Mouse (Mus musculus) heart, adult 2 months (tissue): ENCODE measurements around the gene Ppp1r11.

Experiments
- CTCF ChIP-seq: fragments of 200-600 bp; IDR thresholded peaks from 2 replicates; pipeline ENCODE4 v1.8.1; 2022; ENCODE audit warnings: antibody characterized with exemption, mild to moderate bottlenecking, moderate library complexity
- EP300 ChIP-seq: fragments of 200-500 bp; IDR thresholded peaks from 2 replicates; pipeline ENCODE4 v1.6.1; 2011; ENCODE audit warnings: low read depth, low read length, control low read depth; ENCODE audit not compliant: insufficient read depth
- POLR2A ChIP-seq: fragments of 200-500 bp; IDR thresholded peaks from 2 replicates; pipeline ENCODE4 v1.6.1; 2011; ENCODE audit warnings: mild to moderate bottlenecking, low read depth, low read length, control low read depth; ENCODE audit not compliant: insufficient read depth

DNA sequence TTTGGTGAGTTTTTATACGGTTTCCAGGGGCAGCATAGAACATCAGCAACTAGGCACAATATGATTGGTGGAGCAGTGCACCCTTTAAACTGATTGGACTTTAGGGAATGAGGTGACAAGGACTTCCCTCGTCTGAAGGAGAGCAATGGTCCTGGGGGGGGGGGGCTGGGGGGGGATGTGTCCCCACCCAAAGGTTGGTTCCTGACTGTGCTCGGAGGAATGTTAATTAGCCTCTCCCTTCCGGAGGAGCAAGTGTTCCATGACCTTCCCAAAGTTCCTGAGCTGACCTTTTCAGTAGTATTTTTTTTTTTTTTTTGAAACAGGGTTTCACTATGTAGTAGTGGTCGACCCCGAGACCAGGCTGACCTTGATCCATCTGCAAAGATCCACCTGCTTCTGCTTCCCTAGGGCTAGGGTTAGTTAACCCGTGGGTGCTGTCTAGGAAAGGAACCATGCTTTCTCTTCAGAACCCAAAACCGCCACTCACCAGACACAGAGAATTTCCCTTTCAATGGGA lies 21.8 kb upstream of the Ppp1r11 start:
- TF ChIP-seq EP300 (no peak), CTCF (no peak), POLR2A (no peak)
